Mouse (Mus musculus) hindbrain, embryonic 11.5 days (tissue): ENCODE results near the gene Atrn. TPM values are rescaled to one million over a fixed set of nuclear protein-coding genes. Genes with fewer than 3 reads are reported as not detected.
A peak's percentile ranks its signal among the peaks of the same experiment; 100 is the strongest.

Experiments
- ATAC-seq: fragments of 200-750 bp; cut with Nextera tagmentation; 2 replicates; pipeline ENCODE4 v1.8.0; 2017; ENCODE audit warnings: mild to moderate bottlenecking, moderate TSS enrichment, moderate library complexity; ENCODE audit not compliant: low FRiP score
- DNase-seq: peaks from one replicate; pipeline ENCODE4 v3.0.0-alpha.2; 2015; ENCODE audit warnings: low spot score
- H3K27ac ChIP-seq: fragments of 300-500 bp; sonication (generic); 2 replicates; pipeline ENCODE4 v1.5.1; 2014; ENCODE audit warnings: mild to moderate bottlenecking, low read depth, low read length
- H3K27me3 ChIP-seq: fragments of 300-500 bp; sonication (generic); 2 replicates; pipeline ENCODE4 v1.6.1; 2014; ENCODE audit warnings: mild to moderate bottlenecking, low read length, moderate library complexity, mixed read lengths; ENCODE audit not compliant: control insufficient read depth, insufficient read depth
- H3K36me3 ChIP-seq: fragments of 300-500 bp; sonication (generic); 2 replicates; pipeline ENCODE4 v1.6.1; 2014; ENCODE audit warnings: mild to moderate bottlenecking, low read length, moderate library complexity, mixed read lengths; ENCODE audit not compliant: control insufficient read depth, insufficient read depth
- H3K4me1 ChIP-seq: fragments of 300-500 bp; sonication (generic); replicated peaks from 2 replicates; pipeline ENCODE4 v1.6.1; 2014; ENCODE audit warnings: low read length, mixed read lengths; ENCODE audit not compliant: control insufficient read depth, insufficient read depth
- H3K4me2 ChIP-seq: fragments of 300-500 bp; sonication (generic); replicated peaks from 2 replicates; pipeline ENCODE4 v1.6.1; 2014; ENCODE audit warnings: mild to moderate bottlenecking, low read depth, low read length
- H3K4me3 ChIP-seq: fragments of 300-500 bp; sonication (generic); 2 replicates; pipeline ENCODE4 v1.5.1; 2014; ENCODE audit warnings: low read depth, low read length
- H3K9ac ChIP-seq: fragments of 300-500 bp; sonication (generic); 2 replicates; pipeline ENCODE4 v1.6.1; 2014; ENCODE audit warnings: low read depth, low read length
- H3K9me3 ChIP-seq: fragments of 300-500 bp; sonication (generic); 2 replicates; pipeline ENCODE4 v1.6.1; 2016; ENCODE audit warnings: low read length; ENCODE audit not compliant: control insufficient read depth
- WGBS: fragments of 180-500 bp; shearing (Covaris S2); extraction: QIAGEN DNeasy Blood & Tissue Kit; methylation state at CpG from one replicate; pipeline ENCODE4 v1.1.7; 2014; 5-methylcytosine and 5-hydroxymethylcytosine counted together
- polyA plus RNA-seq: library from polyadenylated mRNA; unstranded; fragments of >200 nt; fragmentation: Nextera tagmentation; extraction: Ambion mirVana; gene quantifications from 2 replicates; pipeline ENCODE4 v1.2.1, GENCODE M21; 2014

Gene Atrn
- polyA plus RNA-seq, 1 experiment from 2014 or later, result 9.9 TPM

- Histone ChIP-seq H3K36me3 (no peaks in the 10 kb centered on the region), H3K9me3 (no peaks in the 10 kb centered on the region), H3K9ac (no peak overlapping the region), H3K27me3 (peaks cover 19% of the 10 kb centered on the region), H3K4me2 (no peak overlapping the region), H3K27ac (no peak overlapping the region), H3K4me3 (no peak overlapping the region), H3K4me1 (0 out of 2 replicates have a peak, but pooled peaks cover 2% of the 10 kb centered on the region)
- 75% methylated on average over 5 of the region's 5 CpGs for WGBS
- no peak for ATAC-seq
- no peak for DNase-seq
Observed at GRCm38 (mm10) chr2:131061607-131062006, 155.3 kb downstream of the Atrn start.

- no peak within 1 kb of the TSS for H3K27ac ChIP-seq
- H3K27me3 ChIP-seq, result peaks cover 18% of the 10 kb centered on the region
- no peak for ATAC-seq
Observed at GRCm38 (mm10) chr2:131063404-131063864, 157.1 kb downstream of the Atrn start, which contains the start of gene Adam33. Gene Adam33 (minus strand): TSS chr2:131063814.

DNA sequence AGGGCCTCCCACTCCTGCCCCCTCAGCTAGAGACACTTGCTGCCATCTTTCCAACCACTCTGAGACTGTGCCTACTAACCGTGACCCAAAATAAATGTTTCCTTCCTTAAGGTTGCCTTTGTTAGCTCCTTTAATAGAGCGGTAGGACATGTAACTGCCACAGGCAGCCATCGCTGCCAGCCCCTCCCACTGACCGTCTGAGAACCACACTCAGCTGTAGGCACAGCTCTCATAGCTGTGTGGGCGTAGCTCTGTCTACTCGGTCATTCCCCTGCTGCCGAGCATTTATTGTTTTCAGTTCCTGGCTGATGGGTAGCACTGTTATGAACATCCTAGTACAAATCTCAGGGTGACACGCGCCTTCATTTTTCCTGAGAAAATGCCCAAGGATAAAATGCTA, 160.0 kb downstream of the Atrn start:
- no peak for ATAC-seq
- Histone ChIP-seq H3K4me2 (no peak overlapping the region), H3K36me3 (no peaks in the 10 kb centered on the region), H3K4me3 (no peak overlapping the region), H3K4me1 (0 out of 2 replicates have a peak, but pooled peaks cover 2% of the 10 kb centered on the region), H3K27ac (no peak overlapping the region), H3K9me3 (no peaks in the 10 kb centered on the region), H3K9ac (no peak overlapping the region), H3K27me3 (peaks cover 18% of the 10 kb centered on the region)
- 68% methylated on average over 9 of the region's 9 CpGs for WGBS
- no peak for DNase-seq

More at GRCm38 (mm10) chr2:131063404-131063864, 157.1 kb downstream of the Atrn start, which contains the start of gene Adam33:
- 4% methylated on average over 24 of the region's 27 CpGs for WGBS
- 0 out of 2 replicates have a peak, but pooled peaks cover 2% of the 10 kb centered on the region for H3K4me1 ChIP-seq
- no peaks in the 10 kb centered on the region for H3K36me3 ChIP-seq
- no peak within 1 kb of the TSS for H3K9ac ChIP-seq
- H3K4me2 ChIP-seq, result peak within 1 kb of the TSS; percentile 36
- H3K9me3 ChIP-seq, result no peaks in the 10 kb centered on the region
- no peak for DNase-seq
- H3K4me3 ChIP-seq, result 0 out of 2 replicates have a peak within 1 kb of the TSS, but pooled peaks have one; percentile 12

DNA sequence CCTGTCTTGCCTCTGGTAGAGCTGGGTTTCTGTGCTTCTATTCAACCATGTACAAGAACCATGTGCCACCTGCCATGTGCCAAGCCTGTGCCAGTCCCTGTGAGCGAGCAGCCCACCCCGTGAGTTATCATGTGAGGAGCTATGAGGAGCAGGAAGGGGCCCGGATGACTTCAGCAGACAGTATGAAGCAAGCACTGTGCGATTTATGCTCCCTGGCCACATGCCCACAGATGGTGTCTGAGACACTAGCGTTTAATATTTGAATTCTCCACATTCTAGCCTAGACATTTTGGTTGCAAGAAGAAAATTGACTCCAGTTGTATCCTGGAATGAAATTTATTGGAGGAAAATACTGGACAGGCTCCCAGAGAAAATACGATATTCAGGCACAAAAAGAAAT, 161.2 kb downstream of the Atrn start:
- Histone ChIP-seq H3K9ac (no peak overlapping the region), H3K36me3 (no peaks in the 10 kb centered on the region), H3K4me3 (no peak overlapping the region), H3K4me2 (no peak overlapping the region), H3K27ac (no peak overlapping the region), H3K27me3 (peaks cover 15% of the 10 kb centered on the region), H3K4me1 (0 out of 2 replicates have a peak, but pooled peaks cover 2% of the 10 kb centered on the region), H3K9me3 (no peaks in the 10 kb centered on the region)
- WGBS, result 83% methylated on average over 6 of the region's 6 CpGs
- DNase-seq, result no peak
- no peak for ATAC-seq

- 87% methylated on average over 10 of the region's 10 CpGs for WGBS
- Histone ChIP-seq H3K4me1 (no peaks in the 10 kb centered on the region), H3K4me2 (no peak overlapping the region), H3K36me3 (no peaks in the 10 kb centered on the region), H3K27ac (no peak overlapping the region), H3K27me3 (no peaks in the 10 kb centered on the region), H3K9ac (no peak overlapping the region), H3K4me3 (no peak overlapping the region), H3K9me3 (no peaks in the 10 kb centered on the region)
- DNase-seq (no peak), ATAC-seq (no peak)
Observed at GRCm38 (mm10) chr2:131072536-131072935, 166.2 kb downstream of the Atrn start.

Other genes starting within 250 kb of the Atrn start
- gene Ddrgk1, start 241.8 kb upstream of the Atrn start, polyA plus RNA-seq, result 50.2 and 57.7 TPM in 2 replicates
- gene Itpa, start 238.9 kb upstream of the Atrn start, polyA plus RNA-seq, result 132 and 137 TPM in 2 replicates
- gene Slc4a11, start 209.0 kb upstream of the Atrn start, polyA plus RNA-seq, result 0.15 and 0.39 TPM in 2 replicates
- 66.8 and 70.6 TPM in 2 replicates for gene 4930402H24Rik, start 89 bp upstream of the Atrn start, polyA plus RNA-seq
- 5.6 and 6.1 TPM in 2 replicates for gene Gfra4, start 136.6 kb downstream of the Atrn start, polyA plus RNA-seq
- gene Adam33, start 157.3 kb downstream of the Atrn start, polyA plus RNA-seq, result 0.54 and 0.66 TPM in 2 replicates
- 0.10 and 0.15 TPM in 2 replicates for gene Siglec1, start 180.3 kb downstream of the Atrn start, polyA plus RNA-seq
- gene Hspa12b, start 220.8 kb downstream of the Atrn start, polyA plus RNA-seq, result 4.0 and 4.6 TPM in 2 replicates
- gene Gm11037, start 227.0 kb downstream of the Atrn start, polyA plus RNA-seq, result not detected in 2 replicates